Mouse (Mus musculus): ENCODE data around the gene Rsf1. TPM values are rescaled to one million over a fixed set of nuclear protein-coding genes. Genes with fewer than 3 reads are reported as not detected.
A peak's percentile ranks its signal among the peaks of the same experiment; 100 is the strongest.

The Rsf1 gene
- 27.9 and 29.2 TPM in 2 replicates for polyA plus RNA-seq (2016; fragmentation: Nextera tagmentation; extraction: Ambion mirVana)

GRCm38 (mm10) chr7:97579067-97579975, at the start of gene Rsf1, which contains the start of gene Aamdc:
TSS of gene Rsf1 (plus strand) at chr7:97579889.
TSS of gene Aamdc (minus strand) at chr7:97579497.
- peak within 1 kb of the TSS; percentile 100 for H3K4me3 ChIP-seq
- ATAC-seq (ENCODE audit: low FRiP score, low read depth) = peak; percentile 94
- no peaks in the 10 kb centered on the region for H3K27me3 ChIP-seq (replicated peaks)
- peak within 1 kb of the TSS; percentile 84 for H3K4me2 ChIP-seq (replicated peaks)
- H3K27ac ChIP-seq = peak within 1 kb of the TSS; percentile 97
- no peaks in the 10 kb centered on the region; the same call in 1 of the 2 replicates for H3K36me3 ChIP-seq
- H3K4me1 ChIP-seq = peaks cover 9% of the 10 kb centered on the region
- H3K9me3 ChIP-seq = no peaks in the 10 kb centered on the region
- under 1% methylated on average over 67 of the region's 68 CpGs for WGBS
- peak within 1 kb of the TSS; percentile 97 for H3K9ac ChIP-seq

DNA sequence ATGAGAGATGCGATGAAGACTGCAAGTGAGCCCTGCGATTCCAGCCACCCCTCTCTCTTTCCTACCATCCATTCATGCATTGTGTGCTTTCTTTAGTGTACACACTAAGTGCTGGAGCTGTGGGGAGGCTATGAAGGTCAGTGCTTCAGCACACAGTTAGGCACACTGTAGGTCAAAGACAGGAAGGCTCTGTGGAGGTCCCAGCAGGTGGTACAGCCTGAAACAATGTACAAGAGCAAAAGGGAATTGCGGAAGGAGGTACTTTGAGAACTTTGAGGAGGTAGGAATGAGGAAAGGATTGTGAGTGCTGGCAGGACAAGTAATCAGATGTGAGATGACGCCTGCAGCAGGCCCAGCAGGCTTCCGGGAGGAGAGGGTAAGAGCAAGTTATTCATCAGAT, 44.2 kb upstream of the Rsf1 start:
- no peak overlapping the region for H3K4me3 ChIP-seq
- no peak overlapping the region for H3K9ac ChIP-seq
- peaks cover 92% of the 10 kb centered on the region for H3K36me3 ChIP-seq
- 87% methylated on average over 5 of the region's 5 CpGs for WGBS
- H3K4me2 ChIP-seq (replicated peaks) = no peak overlapping the region
- H3K27ac ChIP-seq = no peak overlapping the region
- no peaks in the 10 kb centered on the region for H3K4me1 ChIP-seq
- no peak for ATAC-seq (ENCODE audit: low FRiP score, low read depth)
- H3K9me3 ChIP-seq = no peaks in the 10 kb centered on the region
- H3K27me3 ChIP-seq (replicated peaks) = no peaks in the 10 kb centered on the region

DNA sequence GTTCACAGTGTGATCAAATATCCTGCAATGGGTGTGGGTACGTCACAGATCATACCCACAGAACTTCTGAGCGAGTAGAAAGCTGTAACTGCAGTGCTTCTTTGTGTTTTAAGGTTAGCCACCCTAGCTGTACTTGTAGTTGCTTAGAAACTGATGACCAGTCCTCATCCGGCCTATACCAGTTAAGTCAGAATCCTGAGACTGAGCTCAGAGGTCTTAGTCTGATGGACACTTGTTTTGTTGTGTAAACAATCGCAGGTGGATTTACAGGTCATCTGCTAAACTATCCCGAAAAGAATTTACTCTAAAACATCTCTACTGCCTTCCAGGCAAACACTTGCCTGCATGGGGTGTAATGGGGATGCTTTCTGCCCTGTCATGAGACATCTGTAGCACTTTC, 43.1 kb upstream of the Rsf1 start:
- peaks cover 92% of the 10 kb centered on the region for H3K36me3 ChIP-seq
- H3K4me3 ChIP-seq = no peak overlapping the region
- no peaks in the 10 kb centered on the region for H3K9me3 ChIP-seq
- H3K4me1 ChIP-seq = no peaks in the 10 kb centered on the region
- no peaks in the 10 kb centered on the region for H3K27me3 ChIP-seq (replicated peaks)
- H3K9ac ChIP-seq = no peak overlapping the region
- ATAC-seq (ENCODE audit: low FRiP score, low read depth) = no peak
- H3K27ac ChIP-seq = no peak overlapping the region
- whole genome bisulfite sequencing = 95% methylated on average over 5 of the region's 5 CpGs
- H3K4me2 ChIP-seq (replicated peaks) = no peak overlapping the region

DNA sequence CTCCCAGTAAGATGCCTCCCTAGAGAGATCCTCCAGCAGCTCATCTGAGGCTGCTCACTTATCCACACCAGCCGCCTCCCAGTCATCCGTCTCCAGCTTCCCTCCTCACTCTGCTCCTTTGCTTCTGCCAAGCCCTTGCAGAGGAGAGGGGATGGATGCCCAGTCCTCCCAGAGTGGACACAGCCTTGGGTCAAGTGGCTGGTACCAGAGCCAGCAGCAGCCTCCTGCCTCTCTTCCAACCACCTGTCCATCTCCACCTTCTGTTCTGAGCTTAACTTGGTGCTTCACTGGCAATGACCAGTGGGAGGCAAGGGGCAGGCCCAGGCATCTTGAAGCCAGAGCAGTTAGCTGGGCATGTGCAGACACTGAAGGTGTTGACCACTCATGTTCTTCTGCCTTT, 33.2 kb upstream of the Rsf1 start:
- no peak for ATAC-seq (ENCODE audit: low FRiP score, low read depth)

GRCm38 (mm10) chr7:97549301-97549700, 30.4 kb upstream of the Rsf1 start:
- Histone ChIP-seq H3K4me3 (no peak overlapping the region), H3K4me1 (no peaks in the 10 kb centered on the region), H3K27ac (no peak overlapping the region), H3K9me3 (no peaks in the 10 kb centered on the region), H3K9ac (no peak overlapping the region), H3K36me3 (no peaks in the 10 kb centered on the region), H3K4me2 (replicated peaks) (no peak overlapping the region), H3K27me3 (replicated peaks) (no peaks in the 10 kb centered on the region)
- no peak for ATAC-seq (ENCODE audit: low FRiP score, low read depth)
- WGBS = 95% methylated on average over 10 of the region's 10 CpGs

More for the DNA sequence above, 33.2 kb upstream of the Rsf1 start:
- no peaks in the 10 kb centered on the region for H3K27me3 ChIP-seq (replicated peaks)
- H3K36me3 ChIP-seq = peaks cover 24% of the 10 kb centered on the region
- H3K27ac ChIP-seq = no peak overlapping the region
- H3K4me2 ChIP-seq (replicated peaks) = no peak overlapping the region
- no peaks in the 10 kb centered on the region for H3K9me3 ChIP-seq
- H3K4me1 ChIP-seq = no peaks in the 10 kb centered on the region
- no peak overlapping the region for H3K9ac ChIP-seq
- 83% methylated on average over 2 of the region's 2 CpGs for WGBS
- no peak overlapping the region for H3K4me3 ChIP-seq

DNA sequence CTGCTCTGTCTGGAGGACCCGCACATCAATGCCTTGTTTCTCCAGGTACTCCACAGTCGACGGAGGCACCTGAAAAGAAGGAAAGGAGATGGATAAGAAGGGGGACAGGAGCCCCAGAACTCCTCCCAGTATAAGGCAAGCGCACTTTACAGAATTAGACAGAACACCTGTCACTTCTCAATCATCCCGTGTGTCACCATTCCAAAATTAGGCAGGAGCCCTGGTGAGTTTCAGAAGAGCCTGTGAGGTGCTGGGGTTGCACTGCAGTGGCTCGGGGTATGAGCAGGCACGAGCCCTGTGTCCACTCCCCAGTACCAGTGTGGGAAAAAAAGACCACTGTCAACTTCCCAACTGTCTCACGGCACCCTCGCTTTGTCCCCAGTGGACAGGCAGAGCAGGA, 29.0 kb upstream of the Rsf1 start:
- WGBS = 88% methylated on average over 9 of the region's 9 CpGs
- no peak overlapping the region for H3K9ac ChIP-seq
- H3K4me3 ChIP-seq = no peak overlapping the region
- no peaks in the 10 kb centered on the region for H3K27me3 ChIP-seq (replicated peaks)
- no peaks in the 10 kb centered on the region for H3K36me3 ChIP-seq
- no peaks in the 10 kb centered on the region for H3K4me1 ChIP-seq
- H3K4me2 ChIP-seq (replicated peaks) = no peak overlapping the region
- ATAC-seq (ENCODE audit: low FRiP score, low read depth) = no peak
- H3K9me3 ChIP-seq = no peaks in the 10 kb centered on the region
- no peak overlapping the region for H3K27ac ChIP-seq

GRCm38 (mm10) chr7:97563576-97563975, 16.1 kb upstream of the Rsf1 start:
- Histone ChIP-seq H3K9me3 (no peaks in the 10 kb centered on the region), H3K27ac (no peak overlapping the region), H3K4me1 (no peaks in the 10 kb centered on the region), H3K36me3 (no peaks in the 10 kb centered on the region; the same call in 1 of the 2 replicates), H3K4me2 (replicated peaks) (no peak overlapping the region), H3K9ac (no peak overlapping the region), H3K4me3 (no peak overlapping the region), H3K27me3 (replicated peaks) (no peaks in the 10 kb centered on the region)
- ATAC-seq (ENCODE audit: low FRiP score, low read depth) = no peak
- 86% methylated on average over 2 of the region's 2 CpGs for WGBS

GRCm38 (mm10) chr7:97569372-97569771, 10.3 kb upstream of the Rsf1 start:
- no peak for ATAC-seq (ENCODE audit: low FRiP score, low read depth)
- no peak overlapping the region for H3K4me3 ChIP-seq
- no peak overlapping the region for H3K9ac ChIP-seq
- H3K9me3 ChIP-seq = no peaks in the 10 kb centered on the region
- no peak overlapping the region for H3K27ac ChIP-seq
- H3K4me1 ChIP-seq = no peaks in the 10 kb centered on the region
- no peaks in the 10 kb centered on the region for H3K27me3 ChIP-seq (replicated peaks)
- H3K4me2 ChIP-seq (replicated peaks) = no peak overlapping the region
- H3K36me3 ChIP-seq = peaks cover 4% of the 10 kb centered on the region; the same call in 1 of the 2 replicates
- 83% methylated on average over 4 of the region's 4 CpGs for WGBS

DNA sequence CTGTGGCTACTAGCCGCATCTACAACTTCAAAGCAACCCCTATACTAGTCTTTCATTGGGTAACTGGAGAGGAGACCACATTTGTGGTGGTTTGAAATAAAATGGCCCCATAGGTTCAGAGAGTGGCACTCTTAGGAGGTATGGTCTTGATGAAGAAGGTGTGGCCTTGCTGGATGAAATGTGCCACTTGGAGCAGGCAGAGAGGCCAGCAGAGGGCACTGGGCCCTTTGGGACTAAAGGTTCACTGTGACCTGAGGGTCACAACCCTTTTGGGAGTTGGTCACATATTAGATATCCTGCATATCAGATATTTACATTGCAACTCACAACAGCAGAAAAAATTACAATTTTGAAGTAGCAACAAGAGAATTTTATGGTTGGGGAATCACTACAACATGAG, 9.3 kb upstream of the Rsf1 start:
- H3K4me2 ChIP-seq (replicated peaks) = no peak overlapping the region
- no peak overlapping the region for H3K27ac ChIP-seq
- 87% methylated on average over 1 of the region's 1 CpGs for WGBS
- H3K9me3 ChIP-seq = no peaks in the 10 kb centered on the region
- ATAC-seq (ENCODE audit: low FRiP score, low read depth) = no peak
- no peaks in the 10 kb centered on the region for H3K4me1 ChIP-seq
- no peak overlapping the region for H3K9ac ChIP-seq
- H3K27me3 ChIP-seq (replicated peaks) = no peaks in the 10 kb centered on the region
- H3K4me3 ChIP-seq = no peak overlapping the region
- peaks cover 4% of the 10 kb centered on the region for H3K36me3 ChIP-seq

GRCm38 (mm10) chr7:97578361-97579066, 1.2 kb upstream of the Rsf1 start:
- H3K9ac ChIP-seq = peak overlapping the region; percentile 67
- peak overlapping the region; percentile 84 for H3K4me2 ChIP-seq (replicated peaks)
- peaks cover 4% of the 10 kb centered on the region for H3K36me3 ChIP-seq
- ATAC-seq (ENCODE audit: low FRiP score, low read depth) = peak; percentile 2
- H3K9me3 ChIP-seq = no peaks in the 10 kb centered on the region
- no peak overlapping the region for H3K27ac ChIP-seq
- H3K27me3 ChIP-seq (replicated peaks) = no peaks in the 10 kb centered on the region
- H3K4me3 ChIP-seq = peak overlapping the region; percentile 100
- WGBS = 33% methylated on average over 8 of the region's 8 CpGs
- peaks cover 9% of the 10 kb centered on the region for H3K4me1 ChIP-seq

GRCm38 (mm10) chr7:97579976-97580842, 520 bp downstream of the Rsf1 start:
- Histone ChIP-seq H3K27me3 (replicated peaks) (no peaks in the 10 kb centered on the region), H3K36me3 (no peaks in the 10 kb centered on the region; the same call in 1 of the 2 replicates), H3K4me1 (peaks cover 9% of the 10 kb centered on the region), H3K27ac (peak overlapping the region; percentile 97), H3K4me2 (replicated peaks) (peak overlapping the region; percentile 84), H3K4me3 (peak overlapping the region; percentile 100), H3K9me3 (no peaks in the 10 kb centered on the region), H3K9ac (peak overlapping the region; percentile 97)
- under 1% methylated on average over 65 of the region's 65 CpGs for WGBS
- peak; percentile 42 for ATAC-seq (ENCODE audit: low FRiP score, low read depth)

Data from neural tube, embryonic 12.5 days (tissue).